In the genomic region with DNA sequence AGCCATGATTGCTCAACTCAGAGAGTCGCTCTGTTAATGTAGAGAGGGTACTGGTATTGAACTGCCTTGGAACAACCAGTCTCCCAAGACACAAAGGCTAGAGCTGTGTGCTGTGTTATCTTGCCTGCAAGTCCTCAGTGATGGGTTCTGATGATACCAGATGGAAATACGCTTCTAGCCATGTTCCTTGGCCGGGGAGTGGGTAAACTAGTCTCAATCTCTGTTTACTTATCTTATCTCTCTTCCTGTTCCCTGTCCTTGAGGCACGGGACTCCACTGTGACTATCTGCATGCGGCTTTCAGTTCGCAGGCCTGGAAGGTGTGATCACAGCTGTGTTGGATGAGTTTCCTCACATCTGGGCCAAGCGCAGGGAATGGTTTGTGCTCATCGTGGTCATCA, we compare ENCODE assay signal across 22 mouse cellular contexts. TPM values are rescaled to one million over a fixed set of nuclear protein-coding genes. Genes with fewer than 3 reads are reported as not detected.
DNase-seq lines count a peak whose midpoint lies in the region; ATAC-seq and TF ChIP-seq lines count a peak whose summit lies in the region.
"Had no signal": no experiment of that assay in that cellular context is flagged by ENCODE, and none has a peak within 500 bp of the region (broad histone marks: within the 10 kb centered on the region; RNA-seq: fewer than 3 reads in every experiment).

No protein-coding gene starts in this region.

- no peaks in the 10 kb centered on the region for H3K36me3 ChIP-seq in G1E (replicated peaks)
- H3K36me3 ChIP-seq in intestine, embryonic 15.5 days = no peaks in the 10 kb centered on the region
- H3K36me3 ChIP-seq in small intestine, adult 2 months (ENCODE audit: control insufficient read depth, insufficient read depth, low read length) = peaks cover 36% of the 10 kb centered on the region
- no peaks in the 10 kb centered on the region for H3K36me3 ChIP-seq in hindbrain, embryonic 16.5 days (ENCODE audit: control insufficient read depth, insufficient read depth, low read length)
- H3K36me3 ChIP-seq: hindbrain, embryonic 12.5 days; hindbrain, embryonic 15.5 days had no signal

- H3K27ac ChIP-seq in intestine, embryonic 15.5 days = no peak overlapping the region
- peak overlapping the region; percentile 77 for H3K27ac ChIP-seq in small intestine, adult 2 months (ENCODE audit: insufficient read depth, low read depth, low read length)
- no peak overlapping the region for H3K27ac ChIP-seq in hindbrain, embryonic 16.5 days (ENCODE audit: low read depth, low read length)
- H3K27ac ChIP-seq: gastrocnemius, adult 2 months; hindbrain, embryonic 12.5 days; hindbrain, embryonic 15.5 days had no signal

- H3K4me3 ChIP-seq in G1E (ENCODE audit: low read depth, low read length) = no peak overlapping the region
- no peak overlapping the region for H3K4me3 ChIP-seq in intestine, embryonic 15.5 days (replicated peaks)
- H3K4me3 ChIP-seq in small intestine, adult 2 months (ENCODE audit: low read depth, low read length) = no peak overlapping the region
- no peak overlapping the region for H3K4me3 ChIP-seq in hindbrain, embryonic 16.5 days (ENCODE audit: low read length)
- H3K4me3 ChIP-seq: gastrocnemius, adult 2 months; hindbrain, embryonic 12.5 days; hindbrain, embryonic 15.5 days had no signal

- no peak overlapping the region for H3K4me2 ChIP-seq in intestine, embryonic 15.5 days (replicated peaks)
- H3K4me2 ChIP-seq in hindbrain, embryonic 16.5 days (ENCODE audit: low read length) = no peak overlapping the region
- H3K4me2 ChIP-seq: heart, embryonic 11.5 days; hindbrain, embryonic 12.5 days; hindbrain, embryonic 15.5 days had no signal

- H3K9ac ChIP-seq in intestine, embryonic 15.5 days = no peak overlapping the region
- no peak overlapping the region for H3K9ac ChIP-seq in hindbrain, embryonic 16.5 days (ENCODE audit: low read depth, low read length)
- H3K9ac ChIP-seq: forebrain, postnatal 0 days; hindbrain, embryonic 12.5 days; hindbrain, embryonic 15.5 days had no signal

- no peak for DNase-seq in G1E (ENCODE audit: low spot score)
- DNase-seq in spleen, postnatal 10 days (ENCODE audit: low spot score in 2 of 2) = no peak
- no peak for DNase-seq in kidney, adult 11 months
- DNase-seq: adrenal gland, adult 8-10 months; adrenal gland, postnatal 25 days; cerebellum, adult 18-20 months; cerebellum, adult 9-10 months; cerebellum, postnatal 14 days; forebrain, postnatal 0 days; gastrocnemius, adult 2 months; gastrocnemius, postnatal 14 days; heart, adult 11 months had no signal

- 37% methylated on average over 8 of the region's 8 CpGs for WGBS in intestine, embryonic 15.5 days
- WGBS in small intestine, adult 2 months = 14% methylated on average over 8 of the region's 8 CpGs
- 84% methylated on average over 8 of the region's 8 CpGs for WGBS in hindbrain, embryonic 16.5 days

- peaks cover 9% of the 10 kb centered on the region for H3K4me1 ChIP-seq in G1E (ENCODE audit: insufficient read depth, low read depth, low read length)
- 0 out of 2 replicates have a peak, but pooled peaks cover 8% of the 10 kb centered on the region for H3K4me1 ChIP-seq in intestine, embryonic 15.5 days (replicated peaks)
- H3K4me1 ChIP-seq in small intestine, adult 2 months (ENCODE audit: control insufficient read depth, insufficient read depth, insufficient read length, low read length) = peaks cover 34% of the 10 kb centered on the region
- no peaks in the 10 kb centered on the region for H3K4me1 ChIP-seq in hindbrain, embryonic 16.5 days (ENCODE audit: control insufficient read depth, insufficient read depth, low read depth, low read length)
- H3K4me1 ChIP-seq: hindbrain, embryonic 12.5 days; hindbrain, embryonic 15.5 days had no signal

- ATAC-seq in G1E (ENCODE audit: extremely low read depth, insufficient number of reproducible peaks, low FRiP score, poor library complexity, severe bottlenecking) = peak; percentile 73
- ATAC-seq in intestine, embryonic 15.5 days = peak; percentile 76
- no peak for ATAC-seq in hindbrain, embryonic 16.5 days
- ATAC-seq: activated CD4-positive, CD25-positive, alpha-beta regulatory T cell, adult 4 months; forebrain, embryonic 14.5 days; forebrain, postnatal 0 days had no signal

- peaks cover 65% of the 10 kb centered on the region for H3K27me3 ChIP-seq in G1E (ENCODE audit: insufficient read depth, low read length)
- H3K27me3 ChIP-seq in intestine, embryonic 15.5 days (replicated peaks) = no peaks in the 10 kb centered on the region
- no peaks in the 10 kb centered on the region for H3K27me3 ChIP-seq in small intestine, adult 2 months (ENCODE audit: control insufficient read depth, insufficient read depth, low read length)
- no peaks in the 10 kb centered on the region for H3K27me3 ChIP-seq in hindbrain, embryonic 16.5 days (replicated peaks; ENCODE audit: control insufficient read depth, insufficient read depth, low read length)
- H3K27me3 ChIP-seq: hindbrain, embryonic 15.5 days had no signal

- no peak for TF ChIP-seq CTCF in G1E (IDR thresholded peaks at IDR 0.05; ENCODE audit: low read depth, low read length)
- no peak for TF ChIP-seq CTCF in small intestine, adult 2 months (IDR thresholded peaks at IDR 0.05; ENCODE audit: extremely low read depth, insufficient read length, insufficient replicate concordance, low read depth, low read length)

- no peaks in the 10 kb centered on the region for H3K9me3 ChIP-seq in G1E (replicated peaks)
- no peaks in the 10 kb centered on the region for H3K9me3 ChIP-seq in intestine, embryonic 15.5 days
- H3K9me3 ChIP-seq in hindbrain, embryonic 16.5 days (ENCODE audit: control insufficient read depth, low read length) = no peaks in the 10 kb centered on the region
- H3K9me3 ChIP-seq: hindbrain, embryonic 12.5 days; hindbrain, embryonic 15.5 days had no signal

- no peak for TF ChIP-seq POLR2A in small intestine, adult 2 months (IDR thresholded peaks at IDR 0.05; ENCODE audit: low read depth, low read length)

RNA-seq across cellular contexts. Expression of a gene that starts 21.1 kb away (rescaled TPM):
- total RNA-seq in G1E (2014; fragmentation: Nextera tagmentation) = not detected in 2 replicates
- total RNA-seq in G1E (2017) = 0.12 and 0.27 TPM in 2 replicates
- not detected in 2 replicates for polyA plus RNA-seq in G1E (2012)
- 17.4 and 18.8 TPM in 2 replicates for polyA plus RNA-seq in intestine, embryonic 15.5 days (2015; fragmentation: Nextera tagmentation; extraction: Ambion mirVana)
- polyA plus RNA-seq in small intestine, adult 2 months (2012; rRNA removed) = 21.6 and 67.2 TPM in 2 replicates
- 10.3 and 14.0 TPM in 2 replicates for polyA plus RNA-seq in hindbrain, embryonic 16.5 days (2015; fragmentation: Nextera tagmentation; extraction: Ambion mirVana)
- total RNA-seq: CH12.LX; hematopoietic stem cell, adult 5-6 weeks had no signal
- polyA plus RNA-seq: activated CD4-positive, CD25-positive, alpha-beta regulatory T cell, adult 4 months had no signal

RNA-seq across cellular contexts. Expression of a gene that starts 58.7 kb away (rescaled TPM):
- total RNA-seq in G1E (2014; fragmentation: Nextera tagmentation) = 74.6 and 77.7 TPM in 2 replicates
- total RNA-seq in G1E (2017) = 20.0 and 28.7 TPM in 2 replicates
- polyA plus RNA-seq in G1E (2012) = 4.5 and 5.4 TPM in 2 replicates
- 46.3 and 60.7 TPM in 2 replicates for polyA plus RNA-seq in intestine, embryonic 15.5 days (2015; fragmentation: Nextera tagmentation; extraction: Ambion mirVana)
- 0.27 and 0.41 TPM in 2 replicates for polyA plus RNA-seq in small intestine, adult 2 months (2012; rRNA removed)
- polyA plus RNA-seq in hindbrain, embryonic 16.5 days (2015; fragmentation: Nextera tagmentation; extraction: Ambion mirVana) = 37.8 and 50.0 TPM in 2 replicates

Comparison
In these comparisons a context has a peak if more than half of its experiments do, and no peak if none do; other contexts are left out.
1. RNA of a gene that starts 21.1 kb away (polyA plus RNA-seq): 21.6 to 67.2 TPM in small intestine, adult 2 months, 17.4 to 18.8 TPM in intestine, embryonic 15.5 days and 10.3 to 14.0 TPM in hindbrain, embryonic 16.5 days; not detected in G1E; every median in the first group is over 10 times any median in the second.